Mouse (Mus musculus): ENCODE data around the gene Gpr68. TPM values are rescaled to one million over a fixed set of nuclear protein-coding genes. Genes with fewer than 3 reads are reported as not detected.

Gpr68 gene
- polyA plus RNA-seq, 1 experiment: 6.0 TPM

GRCm38 (mm10) chr12:100936737-100937136 is 28.7 kb upstream of the Gpr68 start:
- Histone ChIP-seq H3K27me3 (ENCODE audit: control insufficient read depth, insufficient read depth, low read length) (no peaks in the 10 kb centered on the region), H3K36me3 (ENCODE audit: control insufficient read depth, insufficient read depth, low read length) (peaks cover 64% of the 10 kb centered on the region), H3K4me1 (ENCODE audit: control insufficient read depth, insufficient read depth, insufficient read length, low read length) (no peaks in the 10 kb centered on the region; the same call in none of the 2 replicates), H3K4me3 (ENCODE audit: low read depth, low read length) (no peak overlapping the region), H3K27ac (ENCODE audit: insufficient read depth, low read depth, low read length) (no peak overlapping the region)
- WGBS: 45% methylated on average over 4 of the region's 4 CpGs
- TF ChIP-seq CTCF (IDR thresholded peaks at IDR 0.05; ENCODE audit: extremely low read depth, insufficient read length, insufficient replicate concordance, low read depth, low read length): no peak

GRCm38 (mm10) chr12:100936116-100936515 is 28.1 kb upstream of the Gpr68 start:
- Histone ChIP-seq H3K4me1 (ENCODE audit: control insufficient read depth, insufficient read depth, insufficient read length, low read length) (no peaks in the 10 kb centered on the region; the same call in none of the 2 replicates), H3K27me3 (ENCODE audit: control insufficient read depth, insufficient read depth, low read length) (no peaks in the 10 kb centered on the region), H3K36me3 (ENCODE audit: control insufficient read depth, insufficient read depth, low read length) (peaks cover 62% of the 10 kb centered on the region), H3K4me3 (ENCODE audit: low read depth, low read length) (no peak overlapping the region), H3K27ac (ENCODE audit: insufficient read depth, low read depth, low read length) (no peak overlapping the region)
- TF ChIP-seq CTCF (IDR thresholded peaks at IDR 0.05; ENCODE audit: extremely low read depth, insufficient read length, insufficient replicate concordance, low read depth, low read length) (peak; percentile 81; the same call in 1 of the 2 replicates), POLR2A (IDR thresholded peaks at IDR 0.05; ENCODE audit: low read depth, low read length) (no peak)
- WGBS: 18% methylated on average over 2 of the region's 2 CpGs

GRCm38 (mm10) chr12:100934796-100935195 is 26.8 kb upstream of the Gpr68 start:
- Histone ChIP-seq H3K36me3 (ENCODE audit: control insufficient read depth, insufficient read depth, low read length) (peaks cover 61% of the 10 kb centered on the region), H3K4me1 (ENCODE audit: control insufficient read depth, insufficient read depth, insufficient read length, low read length) (no peaks in the 10 kb centered on the region; the same call in none of the 2 replicates), H3K4me3 (ENCODE audit: low read depth, low read length) (no peak overlapping the region), H3K27ac (ENCODE audit: insufficient read depth, low read depth, low read length) (no peak overlapping the region), H3K27me3 (ENCODE audit: control insufficient read depth, insufficient read depth, low read length) (no peaks in the 10 kb centered on the region)
- WGBS: 37% methylated on average over 5 of the region's 5 CpGs
- TF ChIP-seq CTCF (IDR thresholded peaks at IDR 0.05; ENCODE audit: extremely low read depth, insufficient read length, insufficient replicate concordance, low read depth, low read length) (no peak), POLR2A (IDR thresholded peaks at IDR 0.05; ENCODE audit: low read depth, low read length) (no peak)

GRCm38 (mm10) chr12:100931653-100932052 is 23.7 kb upstream of the Gpr68 start:
- WGBS: 95% methylated on average over 14 of the region's 14 CpGs
- Histone ChIP-seq H3K27ac (ENCODE audit: insufficient read depth, low read depth, low read length) (no peak overlapping the region), H3K27me3 (ENCODE audit: control insufficient read depth, insufficient read depth, low read length) (no peaks in the 10 kb centered on the region), H3K4me3 (ENCODE audit: low read depth, low read length) (no peak overlapping the region), H3K36me3 (ENCODE audit: control insufficient read depth, insufficient read depth, low read length) (peaks cover 66% of the 10 kb centered on the region), H3K4me1 (ENCODE audit: control insufficient read depth, insufficient read depth, insufficient read length, low read length) (no peaks in the 10 kb centered on the region; the same call in none of the 2 replicates)
- TF ChIP-seq CTCF (IDR thresholded peaks at IDR 0.05; ENCODE audit: extremely low read depth, insufficient read length, insufficient replicate concordance, low read depth, low read length): no peak
- TF ChIP-seq POLR2A (IDR thresholded peaks at IDR 0.05; ENCODE audit: low read depth, low read length): no peak

GRCm38 (mm10) chr12:100928286-100928685 is 20.3 kb upstream of the Gpr68 start:
- peaks cover 73% of the 10 kb centered on the region for H3K36me3 ChIP-seq (ENCODE audit: control insufficient read depth, insufficient read depth, low read length)
- H3K4me3 ChIP-seq (ENCODE audit: low read depth, low read length): no peak overlapping the region
- no peaks in the 10 kb centered on the region for H3K27me3 ChIP-seq (ENCODE audit: control insufficient read depth, insufficient read depth, low read length)
- WGBS: 78% methylated on average over 9 of the region's 9 CpGs
- H3K27ac ChIP-seq (ENCODE audit: insufficient read depth, low read depth, low read length): no peak overlapping the region
- TF ChIP-seq POLR2A (IDR thresholded peaks at IDR 0.05; ENCODE audit: low read depth, low read length) (no peak), CTCF (IDR thresholded peaks at IDR 0.05; ENCODE audit: extremely low read depth, insufficient read length, insufficient replicate concordance, low read depth, low read length) (0 out of 2 replicates have a peak, but pooled peaks have one; percentile 2)
- H3K4me1 ChIP-seq (ENCODE audit: control insufficient read depth, insufficient read depth, insufficient read length, low read length): no peaks in the 10 kb centered on the region

GRCm38 (mm10) chr12:100925644-100926619 is 17.9 kb upstream of the Gpr68 start:
- Histone ChIP-seq H3K27me3 (ENCODE audit: control insufficient read depth, insufficient read depth, low read length) (no peaks in the 10 kb centered on the region), H3K4me1 (ENCODE audit: control insufficient read depth, insufficient read depth, insufficient read length, low read length) (no peaks in the 10 kb centered on the region), H3K36me3 (ENCODE audit: control insufficient read depth, insufficient read depth, low read length) (peaks cover 76% of the 10 kb centered on the region), H3K4me3 (ENCODE audit: low read depth, low read length) (no peak overlapping the region), H3K27ac (ENCODE audit: insufficient read depth, low read depth, low read length) (no peak overlapping the region)
- 74% methylated on average over 14 of the region's 14 CpGs for WGBS
- TF ChIP-seq POLR2A (IDR thresholded peaks at IDR 0.05; ENCODE audit: low read depth, low read length): no peak
- TF ChIP-seq CTCF (IDR thresholded peaks at IDR 0.05; ENCODE audit: extremely low read depth, insufficient read length, insufficient replicate concordance, low read depth, low read length): no peak; the same call in 1 of the 2 replicates

GRCm38 (mm10) chr12:100924646-100925339 is 16.8 kb upstream of the Gpr68 start:
- no peaks in the 10 kb centered on the region for H3K4me1 ChIP-seq (ENCODE audit: control insufficient read depth, insufficient read depth, insufficient read length, low read length)
- H3K36me3 ChIP-seq (ENCODE audit: control insufficient read depth, insufficient read depth, low read length): peaks cover 76% of the 10 kb centered on the region
- WGBS: 81% methylated on average over 15 of the region's 15 CpGs
- H3K4me3 ChIP-seq (ENCODE audit: low read depth, low read length): no peak overlapping the region
- H3K27me3 ChIP-seq (ENCODE audit: control insufficient read depth, insufficient read depth, low read length): no peaks in the 10 kb centered on the region
- H3K27ac ChIP-seq (ENCODE audit: insufficient read depth, low read depth, low read length): no peak overlapping the region
- TF ChIP-seq CTCF (IDR thresholded peaks at IDR 0.05; ENCODE audit: extremely low read depth, insufficient read length, insufficient replicate concordance, low read depth, low read length): no peak
- TF ChIP-seq POLR2A (IDR thresholded peaks at IDR 0.05; ENCODE audit: low read depth, low read length): no peak
